Mouse (Mus musculus) thymus, adult 2 months (tissue): ENCODE results near the gene A1cf. TPM values are rescaled to one million over a fixed set of nuclear protein-coding genes. Genes with fewer than 3 reads are reported as not detected.
A peak's percentile ranks its signal among the peaks of the same experiment; 100 is the strongest.

Experiments used
- DNase-seq: peaks from one replicate; pipeline ENCODE4 v3.0.0; 2021
- H3K27ac ChIP-seq: fragments of 200-500 bp; 2 replicates; pipeline ENCODE4 v1.5.1; 2012; ENCODE audit warnings: low read length, control low read depth; ENCODE audit not compliant: control insufficient read depth, insufficient read depth
- H3K27me3 ChIP-seq: fragments of 200-500 bp; 2 replicates; pipeline ENCODE4 v1.6.1; 2012; ENCODE audit warnings: mild to moderate bottlenecking, low read length, moderate library complexity, mixed read lengths; ENCODE audit not compliant: control insufficient read depth, insufficient read depth
- H3K36me3 ChIP-seq: fragments of 200-500 bp; 2 replicates; pipeline ENCODE4 v1.6.1; 2012; ENCODE audit warnings: mild to moderate bottlenecking, low read length, moderate library complexity; ENCODE audit not compliant: control insufficient read depth, insufficient read depth
- H3K4me1 ChIP-seq: fragments of 200-500 bp; replicated peaks from 2 replicates; pipeline ENCODE4 v1.6.1; 2012; ENCODE audit warnings: low read length; ENCODE audit not compliant: control insufficient read depth, insufficient read depth
- H3K4me3 ChIP-seq: fragments of 200-500 bp; 2 replicates; pipeline ENCODE4 v1.5.1; 2012; ENCODE audit warnings: mild to moderate bottlenecking, low read length, control low read depth, moderate library complexity; ENCODE audit not compliant: control insufficient read depth, insufficient read depth
- CTCF ChIP-seq: fragments of 200-500 bp; IDR thresholded peaks from 2 replicates; pipeline ENCODE4 v1.5.1; 2012; ENCODE audit warnings: mild to moderate bottlenecking, control low read depth, low read length, moderate library complexity, borderline replicate concordance; ENCODE audit not compliant: control insufficient read depth, poor library complexity, insufficient read depth; ENCODE audit errors: extremely low read depth
- POLR2A ChIP-seq: fragments of 200-500 bp; IDR thresholded peaks from 2 replicates; pipeline ENCODE4 v1.6.1; 2012; ENCODE audit warnings: mild to moderate bottlenecking, low read length, control low read depth, moderate library complexity; ENCODE audit not compliant: control insufficient read depth, poor library complexity, insufficient read depth; ENCODE audit errors: extremely low read depth
- WGBS: fragments of 180-500 bp; shearing (Covaris S2); methylation state at CpG from one replicate; pipeline ENCODE4 v1.1.7; 2018; 5-methylcytosine and 5-hydroxymethylcytosine counted together
- polyA plus RNA-seq: library from polyadenylated mRNA; depleted of rRNA; stranded (reverse); fragments of >200 nt; gene quantifications from 2 replicates; pipeline ENCODE4 v1.2.3, GENCODE M21; 2012

A1cf gene
- polyA plus RNA-seq, 1 experiment, result 0.08 TPM

DNA sequence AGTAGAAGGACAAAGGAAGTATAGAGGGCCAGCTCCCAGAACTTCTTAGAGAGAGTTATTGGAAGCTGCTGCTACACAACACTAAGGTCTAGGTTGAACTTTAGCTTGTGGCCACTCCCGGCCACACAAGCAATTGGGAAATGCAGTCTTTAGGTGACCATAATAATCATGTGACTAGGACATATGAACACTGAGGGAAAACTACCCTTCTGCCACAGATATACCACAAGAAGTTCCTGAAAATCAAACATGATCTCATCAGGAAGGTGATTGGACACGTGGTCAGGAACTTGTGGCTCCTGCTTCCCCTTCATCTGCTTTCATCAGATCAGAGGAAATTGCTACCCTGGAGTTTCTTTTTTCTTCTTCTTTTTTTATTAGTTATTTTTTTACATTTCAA is 87.8 kb downstream of the A1cf start:
- TF ChIP-seq CTCF, result no peak
- no peak for TF ChIP-seq POLR2A
- 6% methylated on average over 2 of the region's 2 CpGs for WGBS
- Histone ChIP-seq H3K36me3 (no peaks in the 10 kb centered on the region), H3K27me3 (no peaks in the 10 kb centered on the region; the same call in 1 of the 2 replicates), H3K27ac (no peak overlapping the region), H3K4me3 (no peak overlapping the region), H3K4me1 (no peaks in the 10 kb centered on the region)
- DNase-seq, result no peak

- Histone ChIP-seq H3K27me3 (no peaks in the 10 kb centered on the region; the same call in 1 of the 2 replicates), H3K36me3 (no peaks in the 10 kb centered on the region), H3K4me1 (no peaks in the 10 kb centered on the region), H3K4me3 (no peak overlapping the region), H3K27ac (no peak overlapping the region)
- DNase-seq, result no peak
- WGBS, result 95% methylated on average over 2 of the region's 2 CpGs
- TF ChIP-seq CTCF (no peak), POLR2A (no peak)
Measured at GRCm38 (mm10) chr19:31960434-31960833, 91.9 kb downstream of the A1cf start.

GRCm38 (mm10) chr19:31963147-31963546 is 94.6 kb downstream of the A1cf start:
- Histone ChIP-seq H3K4me3 (no peak overlapping the region), H3K27me3 (no peaks in the 10 kb centered on the region; the same call in 1 of the 2 replicates), H3K27ac (no peak overlapping the region), H3K4me1 (no peaks in the 10 kb centered on the region), H3K36me3 (no peaks in the 10 kb centered on the region)
- no peak for DNase-seq
- TF ChIP-seq CTCF, result no peak
- no peak for TF ChIP-seq POLR2A
- 34% methylated on average over 3 of the region's 3 CpGs for WGBS

- no peak overlapping the region for H3K27ac ChIP-seq
- 36% methylated on average over 5 of the region's 5 CpGs for WGBS
- H3K4me1 ChIP-seq, result no peaks in the 10 kb centered on the region
- no peak for TF ChIP-seq CTCF
- no peak for TF ChIP-seq POLR2A
- H3K27me3 ChIP-seq, result no peaks in the 10 kb centered on the region
- no peak overlapping the region for H3K4me3 ChIP-seq
- H3K36me3 ChIP-seq, result no peaks in the 10 kb centered on the region
- no peak for DNase-seq
Measured at GRCm38 (mm10) chr19:31967933-31968532, 99.5 kb downstream of the A1cf start.

DNA sequence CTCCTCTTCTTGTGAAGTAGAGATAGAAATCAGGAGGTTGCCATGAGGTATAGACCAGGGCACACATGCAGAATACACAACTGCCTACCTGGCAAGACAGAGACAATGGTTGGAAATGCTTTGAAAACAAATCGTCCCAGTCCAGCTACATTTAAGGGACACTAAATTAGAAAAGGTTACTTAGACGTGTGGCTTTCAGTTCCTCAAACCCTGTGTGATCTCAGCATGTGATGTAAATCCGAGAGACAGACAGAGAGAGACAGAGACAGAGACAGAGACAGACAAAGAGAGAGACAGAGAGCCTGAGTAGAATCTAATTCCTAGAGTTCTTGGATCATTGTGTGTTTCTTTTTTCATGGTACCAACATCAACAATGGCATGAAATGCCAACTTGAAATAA is 102.8 kb downstream of the A1cf start:
- Histone ChIP-seq H3K4me1 (peaks cover 6% of the 10 kb centered on the region), H3K36me3 (no peaks in the 10 kb centered on the region), H3K27me3 (no peaks in the 10 kb centered on the region), H3K27ac (no peak overlapping the region), H3K4me3 (no peak overlapping the region)
- WGBS, result 24% methylated on average over 3 of the region's 3 CpGs
- TF ChIP-seq POLR2A (no peak), CTCF (no peak)
- DNase-seq, result no peak

DNA sequence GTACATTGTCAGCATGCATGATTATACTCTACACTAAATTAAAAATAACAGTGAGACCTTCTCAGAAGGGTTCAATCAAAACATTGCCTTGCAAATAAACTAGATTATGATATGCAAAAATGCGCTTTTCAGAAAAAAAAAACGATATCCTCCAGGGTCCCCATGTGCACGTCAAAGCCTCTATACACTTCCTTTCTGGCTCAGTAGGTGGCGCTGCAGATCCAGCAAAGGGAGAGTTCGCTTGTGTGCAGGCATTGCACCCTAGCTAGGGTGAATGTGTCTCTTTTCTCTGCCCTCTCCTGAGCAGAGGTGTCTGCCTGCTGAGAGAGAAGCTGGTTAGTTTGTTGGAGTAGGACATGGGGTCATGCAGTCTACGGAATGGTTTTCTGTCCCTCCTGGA is 103.4 kb downstream of the A1cf start:
- H3K27ac ChIP-seq, result no peak overlapping the region
- H3K4me1 ChIP-seq, result peaks cover 6% of the 10 kb centered on the region
- H3K4me3 ChIP-seq, result no peak overlapping the region
- H3K36me3 ChIP-seq, result no peaks in the 10 kb centered on the region
- peak; percentile 89 for DNase-seq
- WGBS, result 13% methylated on average over 6 of the region's 6 CpGs
- TF ChIP-seq CTCF, result peak; percentile 73; the same call in 1 of the 2 replicates
- TF ChIP-seq POLR2A, result no peak
- no peaks in the 10 kb centered on the region for H3K27me3 ChIP-seq

DNA sequence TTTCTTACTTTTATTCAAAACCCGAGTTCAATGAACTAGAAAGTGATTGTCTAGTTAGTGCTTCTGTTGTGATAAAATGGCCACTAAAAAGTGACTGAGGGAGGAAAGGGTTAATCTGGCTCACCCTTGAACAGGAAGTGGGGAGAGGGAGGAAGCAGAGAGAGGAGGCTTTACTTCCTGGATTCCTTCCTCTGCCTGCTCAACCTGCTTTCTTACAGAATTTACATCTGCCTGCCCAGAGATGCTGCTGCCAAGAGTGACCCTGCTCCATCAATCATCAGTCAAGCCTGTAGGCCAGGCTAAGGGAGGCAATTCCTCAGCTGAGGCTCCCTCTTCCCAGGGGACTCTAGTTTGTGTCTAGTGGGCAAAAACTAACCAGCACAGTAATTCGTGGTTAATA is 107.3 kb downstream of the A1cf start:
- H3K4me3 ChIP-seq, result no peak overlapping the region
- H3K27ac ChIP-seq, result peak overlapping the region; percentile 64; the same call in 1 of the 2 replicates
- H3K27me3 ChIP-seq, result no peaks in the 10 kb centered on the region
- 37% methylated on average over 2 of the region's 2 CpGs for WGBS
- TF ChIP-seq CTCF (no peak), POLR2A (no peak)
- peak; percentile 37 for DNase-seq
- no peaks in the 10 kb centered on the region for H3K36me3 ChIP-seq
- H3K4me1 ChIP-seq, result peaks cover 6% of the 10 kb centered on the region
